Mouse (Mus musculus): ENCODE results near the gene Akap2. TPM values are rescaled to one million over a fixed set of nuclear protein-coding genes. Genes with fewer than 3 reads are reported as not detected.

Akap2 gene
- polyA plus RNA-seq, 1 experiment from 2014 or later: 11.4 TPM

DNA sequence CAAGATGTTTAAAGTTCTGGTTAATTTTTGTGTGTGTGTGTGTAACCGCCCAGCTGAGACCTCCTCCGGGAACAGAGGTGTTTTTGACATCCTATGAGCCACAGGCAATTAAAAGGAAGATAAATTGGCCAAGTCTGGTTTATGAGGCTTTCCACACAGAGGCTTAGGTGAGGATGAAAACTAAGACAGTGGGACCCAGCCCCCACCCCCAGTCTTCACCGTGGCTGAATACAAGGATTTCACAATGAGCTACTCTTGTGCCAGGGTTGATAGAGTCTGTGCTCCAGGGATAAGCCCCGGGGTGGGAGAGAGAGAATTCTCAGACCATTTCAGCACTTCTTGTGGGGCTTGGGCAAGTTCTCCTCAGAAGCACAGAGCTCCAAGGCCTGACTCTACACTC lies 33.6 kb downstream of the Akap2 start:
- no peaks in the 10 kb centered on the region for H3K4me1 ChIP-seq (replicated peaks; ENCODE audit: control insufficient read depth, insufficient read depth)
- no peaks in the 10 kb centered on the region for H3K9me3 ChIP-seq (ENCODE audit: control insufficient read depth, low read length)
- no peak overlapping the region for H3K4me3 ChIP-seq (ENCODE audit: low read depth, low read length)
- H3K27ac ChIP-seq (replicated peaks): no peak overlapping the region
- DNase-seq (ENCODE audit: low spot score) (no peak), ATAC-seq (ENCODE audit: low FRiP score, low TSS enrichment) (no peak)
- H3K9ac ChIP-seq (ENCODE audit: low read length): no peak overlapping the region
- WGBS: 55% methylated on average over 4 of the region's 4 CpGs
- H3K4me2 ChIP-seq (replicated peaks; ENCODE audit: low read depth): no peak overlapping the region
- H3K36me3 ChIP-seq (ENCODE audit: control insufficient read depth, insufficient read depth, low read length): no peaks in the 10 kb centered on the region
- TF ChIP-seq CTCF (IDR thresholded peaks at IDR 0.05; ENCODE audit: low read depth) (no peak), EP300 (optimal IDR thresholded peaks at IDR 0.05) (no peak)
- no peaks in the 10 kb centered on the region for H3K27me3 ChIP-seq (ENCODE audit: control insufficient read depth, insufficient read depth, low read length)

DNA sequence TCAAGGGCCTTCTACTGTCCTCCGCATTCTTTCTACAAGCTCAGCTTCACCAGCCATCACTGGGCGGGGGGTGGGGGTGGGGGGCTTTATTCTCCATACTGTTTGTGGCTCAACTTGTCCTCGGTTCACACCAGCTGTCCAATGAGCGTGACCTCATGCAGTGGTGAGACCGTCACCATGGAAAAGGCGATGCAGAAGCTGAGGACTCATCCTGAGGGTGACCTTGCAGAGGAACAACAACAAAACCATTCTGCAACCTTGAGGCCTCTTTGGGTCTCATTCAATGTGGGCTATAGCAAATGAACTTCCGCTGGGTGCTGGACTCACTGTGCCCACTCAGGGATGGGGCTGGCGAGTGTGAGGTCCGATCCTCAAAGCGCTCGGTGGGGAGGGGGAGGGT lies 34.1 kb downstream of the Akap2 start:
- H3K4me3 ChIP-seq (ENCODE audit: low read depth, low read length): no peak overlapping the region
- ATAC-seq (ENCODE audit: low FRiP score, low TSS enrichment) (no peak), DNase-seq (ENCODE audit: low spot score) (no peak)
- H3K9ac ChIP-seq (ENCODE audit: low read length): no peak overlapping the region
- no peaks in the 10 kb centered on the region for H3K9me3 ChIP-seq (ENCODE audit: control insufficient read depth, low read length)
- no peak overlapping the region for H3K4me2 ChIP-seq (replicated peaks; ENCODE audit: low read depth)
- H3K36me3 ChIP-seq (ENCODE audit: control insufficient read depth, insufficient read depth, low read length): no peaks in the 10 kb centered on the region
- 87% methylated on average over 11 of the region's 11 CpGs for whole genome bisulfite sequencing
- no peak overlapping the region for H3K27ac ChIP-seq (replicated peaks)
- no peaks in the 10 kb centered on the region for H3K4me1 ChIP-seq (replicated peaks; ENCODE audit: control insufficient read depth, insufficient read depth)
- no peaks in the 10 kb centered on the region for H3K27me3 ChIP-seq (ENCODE audit: control insufficient read depth, insufficient read depth, low read length)
- no peak for TF ChIP-seq EP300 (optimal IDR thresholded peaks at IDR 0.05)
- no peak for TF ChIP-seq CTCF (IDR thresholded peaks at IDR 0.05; ENCODE audit: low read depth)

DNA sequence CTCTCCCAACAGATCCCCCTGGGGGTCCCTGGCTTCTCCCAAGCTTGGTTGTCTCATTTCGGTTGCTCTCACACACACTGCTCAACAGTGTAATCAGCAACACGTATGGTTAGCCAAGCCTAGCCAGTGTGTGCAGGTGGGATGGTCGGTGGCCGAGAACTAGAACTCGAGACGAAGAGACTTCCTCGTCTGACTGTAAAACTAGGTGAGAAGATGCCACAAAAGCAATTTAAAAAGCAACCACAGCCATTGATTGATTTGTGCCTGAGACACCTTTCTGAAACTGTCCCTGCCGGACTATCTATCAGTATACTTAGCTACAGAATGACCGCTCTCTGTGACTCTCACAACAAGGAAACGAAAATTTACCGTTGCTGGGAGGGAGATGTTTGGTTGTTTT lies 37.6 kb downstream of the Akap2 start:
- 87% methylated on average over 11 of the region's 11 CpGs for WGBS
- Histone ChIP-seq H3K9ac (ENCODE audit: low read length) (no peak overlapping the region), H3K36me3 (ENCODE audit: control insufficient read depth, insufficient read depth, low read length) (no peaks in the 10 kb centered on the region), H3K4me3 (ENCODE audit: low read depth, low read length) (no peak overlapping the region), H3K27me3 (ENCODE audit: control insufficient read depth, insufficient read depth, low read length) (no peaks in the 10 kb centered on the region), H3K27ac (replicated peaks) (no peak overlapping the region), H3K4me2 (replicated peaks; ENCODE audit: low read depth) (no peak overlapping the region), H3K4me1 (replicated peaks; ENCODE audit: control insufficient read depth, insufficient read depth) (no peaks in the 10 kb centered on the region), H3K9me3 (ENCODE audit: control insufficient read depth, low read length) (no peaks in the 10 kb centered on the region)
- DNase-seq (ENCODE audit: low spot score): no peak
- no peak for ATAC-seq (ENCODE audit: low FRiP score, low TSS enrichment)
- no peak for TF ChIP-seq EP300 (optimal IDR thresholded peaks at IDR 0.05)
- no peak for TF ChIP-seq CTCF (IDR thresholded peaks at IDR 0.05; ENCODE audit: low read depth)

DNA sequence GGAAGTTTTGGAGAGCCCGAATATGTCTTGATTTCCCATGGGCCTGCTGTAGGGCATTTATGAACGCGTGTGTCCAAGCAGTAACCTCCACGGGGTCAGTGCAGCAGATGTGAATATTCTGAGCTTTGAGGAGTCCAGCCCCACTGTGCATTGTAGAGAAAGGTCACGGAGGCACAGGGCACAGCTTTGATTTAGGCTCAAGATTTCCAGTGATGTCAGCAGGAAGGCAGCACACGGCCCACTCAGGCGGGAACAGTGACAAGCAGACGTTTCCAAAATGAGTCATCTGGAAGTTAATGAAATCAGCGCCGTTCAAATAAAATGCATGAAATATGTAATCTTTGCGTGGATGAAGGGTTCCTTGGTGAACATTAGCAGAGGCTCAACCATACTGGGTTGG lies 40.5 kb downstream of the Akap2 start:
- 48% methylated on average over 11 of the region's 11 CpGs for WGBS
- no peak overlapping the region for H3K4me3 ChIP-seq (ENCODE audit: low read depth, low read length)
- H3K9ac ChIP-seq (ENCODE audit: low read length): no peak overlapping the region
- H3K27ac ChIP-seq (replicated peaks): no peak overlapping the region
- DNase-seq (ENCODE audit: low spot score): no peak
- no peaks in the 10 kb centered on the region for H3K9me3 ChIP-seq (ENCODE audit: control insufficient read depth, low read length)
- 0 out of 2 replicates have a peak, but pooled peaks have one; percentile 24 for ATAC-seq (ENCODE audit: low FRiP score, low TSS enrichment)
- no peaks in the 10 kb centered on the region for H3K36me3 ChIP-seq (ENCODE audit: control insufficient read depth, insufficient read depth, low read length)
- H3K4me2 ChIP-seq (replicated peaks; ENCODE audit: low read depth): no peak overlapping the region
- H3K4me1 ChIP-seq (replicated peaks; ENCODE audit: control insufficient read depth, insufficient read depth): no peaks in the 10 kb centered on the region
- no peak for TF ChIP-seq CTCF (IDR thresholded peaks at IDR 0.05; ENCODE audit: low read depth)
- no peak for TF ChIP-seq EP300 (optimal IDR thresholded peaks at IDR 0.05)
- H3K27me3 ChIP-seq (ENCODE audit: control insufficient read depth, insufficient read depth, low read length): no peaks in the 10 kb centered on the region

DNA sequence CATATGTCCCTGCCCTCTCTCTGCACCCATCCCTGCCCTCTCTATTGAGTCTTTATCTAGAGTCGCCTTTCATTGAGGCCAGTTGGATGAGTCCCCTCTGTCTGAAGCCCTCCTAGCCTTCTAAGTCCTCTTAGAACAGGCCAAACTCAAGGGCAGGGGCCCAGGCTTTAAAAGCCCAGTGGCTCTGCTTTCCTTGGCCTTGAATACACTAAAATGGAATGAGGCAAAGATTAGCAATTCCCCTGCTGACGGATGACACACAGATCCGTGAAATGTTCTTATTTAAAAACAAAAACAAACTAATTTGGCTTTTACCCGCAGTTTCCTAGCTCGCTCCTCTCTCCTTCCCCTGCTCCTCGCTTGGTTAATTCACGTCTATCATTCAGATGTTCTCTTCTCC lies 45.0 kb downstream of the Akap2 start:
- 63% methylated on average over 7 of the region's 7 CpGs for WGBS
- H3K4me3 ChIP-seq (ENCODE audit: low read depth, low read length): no peak overlapping the region
- TF ChIP-seq CTCF (IDR thresholded peaks at IDR 0.05; ENCODE audit: low read depth): no peak
- no peak for TF ChIP-seq EP300 (optimal IDR thresholded peaks at IDR 0.05)
- H3K27me3 ChIP-seq (ENCODE audit: control insufficient read depth, insufficient read depth, low read length): no peaks in the 10 kb centered on the region
- no peaks in the 10 kb centered on the region for H3K36me3 ChIP-seq (ENCODE audit: control insufficient read depth, insufficient read depth, low read length)
- H3K27ac ChIP-seq (replicated peaks): no peak overlapping the region
- DNase-seq (ENCODE audit: low spot score) (no peak), ATAC-seq (ENCODE audit: low FRiP score, low TSS enrichment) (no peak)
- H3K9me3 ChIP-seq (ENCODE audit: control insufficient read depth, low read length): no peaks in the 10 kb centered on the region
- no peak overlapping the region for H3K4me2 ChIP-seq (replicated peaks; ENCODE audit: low read depth)
- H3K9ac ChIP-seq (ENCODE audit: low read length): no peak overlapping the region
- no peaks in the 10 kb centered on the region for H3K4me1 ChIP-seq (replicated peaks; ENCODE audit: control insufficient read depth, insufficient read depth)

DNA sequence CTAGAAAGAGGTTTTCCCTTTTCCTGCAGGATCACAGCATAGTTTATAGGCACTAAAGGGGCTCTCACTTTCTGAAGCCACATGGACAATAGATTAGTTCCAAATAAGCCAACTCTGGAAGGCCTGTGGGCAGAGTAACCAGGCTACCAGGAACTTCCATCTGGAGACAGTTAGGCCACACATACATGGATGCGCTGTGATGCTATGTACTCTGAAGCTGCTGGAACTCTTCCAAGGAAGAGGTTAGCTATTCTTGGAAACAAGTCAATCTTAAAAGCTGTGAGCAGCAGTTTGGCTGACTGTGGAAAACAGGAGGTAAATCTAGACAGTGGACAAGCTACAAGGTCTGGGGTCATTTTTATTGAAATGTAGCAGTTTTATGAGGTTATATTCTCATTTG lies 46.9 kb downstream of the Akap2 start:
- 34% methylated on average over 1 of the region's 1 CpGs for WGBS
- no peak overlapping the region for H3K4me2 ChIP-seq (replicated peaks; ENCODE audit: low read depth)
- ATAC-seq (ENCODE audit: low FRiP score, low TSS enrichment): no peak

More for the DNA sequence above, 46.9 kb downstream of the Akap2 start:
- Histone ChIP-seq H3K4me3 (ENCODE audit: low read depth, low read length) (no peak overlapping the region), H3K36me3 (ENCODE audit: control insufficient read depth, insufficient read depth, low read length) (no peaks in the 10 kb centered on the region), H3K4me1 (replicated peaks; ENCODE audit: control insufficient read depth, insufficient read depth) (0 out of 2 replicates have a peak, but pooled peaks cover 2% of the 10 kb centered on the region), H3K9me3 (ENCODE audit: control insufficient read depth, low read length) (no peaks in the 10 kb centered on the region), H3K9ac (ENCODE audit: low read length) (no peak overlapping the region), H3K27ac (replicated peaks) (no peak overlapping the region), H3K27me3 (ENCODE audit: control insufficient read depth, insufficient read depth, low read length) (no peaks in the 10 kb centered on the region)
- TF ChIP-seq EP300 (optimal IDR thresholded peaks at IDR 0.05) (no peak), CTCF (IDR thresholded peaks at IDR 0.05; ENCODE audit: low read depth) (no peak)
- no peak for DNase-seq (ENCODE audit: low spot score)

Measured in stomach, postnatal 0 days (tissue).